In the genomic region with DNA sequence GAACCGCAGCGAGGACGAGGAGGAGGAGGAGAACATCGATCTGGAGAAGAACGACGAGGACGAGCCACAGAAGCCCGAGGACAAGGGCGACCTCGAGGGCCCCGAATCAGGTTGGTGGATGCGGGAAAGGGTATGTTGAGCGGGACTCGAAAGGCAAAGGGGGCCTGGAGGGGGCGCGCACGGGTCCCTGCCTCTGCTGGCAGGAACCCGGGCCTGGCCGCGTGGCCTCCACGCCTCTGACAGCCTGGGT, we compare ENCODE assay signal across 9 mouse cellular contexts. TPM values are rescaled to one million over a fixed set of nuclear protein-coding genes. Genes with fewer than 3 reads are reported as not detected.
DNase-seq lines count a peak whose midpoint lies in the region; ATAC-seq and TF ChIP-seq lines count a peak whose summit lies in the region.
"Had no signal": no experiment of that assay in that cellular context is flagged by ENCODE, and none has a peak within 500 bp of the region (broad histone marks: within the 10 kb centered on the region; RNA-seq: fewer than 3 reads in every experiment).

No protein-coding gene starts in this region.

- ATAC-seq in midbrain, embryonic 16.5 days = no peak

- TF ChIP-seq POLR2A in cerebellum, adult 2 months (IDR thresholded peaks at IDR 0.05; ENCODE audit: borderline replicate concordance, insufficient read depth, low read length) = no peak

- TF ChIP-seq CTCF in cerebellum, adult 2 months (IDR thresholded peaks at IDR 0.05; ENCODE audit: borderline replicate concordance, insufficient read depth, low read depth, low read length) = no peak
- TF ChIP-seq CTCF in layer of hippocampus, adult 2 months (conservative IDR thresholded peaks at IDR 0.05) = no peak

- no peaks in the 10 kb centered on the region for H3K36me3 ChIP-seq in midbrain, embryonic 16.5 days (ENCODE audit: control insufficient read depth, insufficient read depth, low read length)

- no peak overlapping the region for H3K4me3 ChIP-seq in cerebellum, adult 2 months (replicated peaks; ENCODE audit: insufficient read depth, low read depth, low read length)
- peak overlapping the region; percentile 60 for H3K4me3 ChIP-seq in midbrain, embryonic 16.5 days (ENCODE audit: low read depth, low read length)
- H3K4me3 ChIP-seq in layer of hippocampus, adult 2 months = no peak overlapping the region

- peaks cover 11% of the 10 kb centered on the region; the same call in 1 of the 2 replicates for H3K27me3 ChIP-seq in cerebellum, adult 2 months (ENCODE audit: control insufficient read depth, insufficient read depth, low read length)
- H3K27me3 ChIP-seq in midbrain, embryonic 16.5 days (ENCODE audit: control insufficient read depth, insufficient read depth, low read depth, low read length) = peaks cover 4% of the 10 kb centered on the region

- H3K9ac ChIP-seq in midbrain, embryonic 16.5 days (ENCODE audit: low read depth, low read length) = peak overlapping the region; percentile 81

- no peak overlapping the region for H3K27ac ChIP-seq in cerebellum, adult 2 months (ENCODE audit: insufficient read depth, low read length)
- H3K27ac ChIP-seq in midbrain, embryonic 16.5 days (ENCODE audit: low read length) = peak overlapping the region; percentile 93
- H3K27ac ChIP-seq in layer of hippocampus, adult 2 months = no peak overlapping the region

- peak; percentile 27 to 49 for DNase-seq in cerebellum, adult 2 months
- DNase-seq in cerebellum, adult 11 months = no peak
- DNase-seq in urinary bladder, postnatal 25 days (ENCODE audit: low spot score) = peak; percentile 15
- DNase-seq in urinary bladder, postnatal 4 days (ENCODE audit: low spot score in 2 of 2) = no peak
- peak; percentile 59 to 72 for DNase-seq in kidney, postnatal 4 days
- DNase-seq in layer of hippocampus, adult 2 months (ENCODE audit: low spot score in 2 of 2) = no peak
- no peak for DNase-seq in ovary, postnatal 10 days (ENCODE audit: low spot score)

- H3K4me2 ChIP-seq in midbrain, embryonic 16.5 days (ENCODE audit: low read length) = peak overlapping the region; percentile 68

- H3K9me3 ChIP-seq in midbrain, embryonic 16.5 days (replicated peaks; ENCODE audit: control insufficient read depth, low read length, poor library complexity, severe bottlenecking) = no peaks in the 10 kb centered on the region

- WGBS in cerebellum, adult 2 months = 4% methylated on average over 21 of the region's 21 CpGs
- WGBS in midbrain, embryonic 16.5 days = 1% methylated on average over 21 of the region's 21 CpGs

- H3K4me1 ChIP-seq in cerebellum, adult 2 months (ENCODE audit: control insufficient read depth, insufficient read depth, low read length) = peaks cover 6% of the 10 kb centered on the region; the same call in 1 of the 2 replicates
- H3K4me1 ChIP-seq in midbrain, embryonic 16.5 days (ENCODE audit: control insufficient read depth, insufficient read depth, low read length) = peaks cover 8% of the 10 kb centered on the region; the same call in 1 of the 2 replicates

RNA-seq across cellular contexts. Expression of a gene that starts 2.3 kb away (rescaled TPM):
- 4.5 and 4.7 TPM in 2 replicates for polyA plus RNA-seq in cerebellum, adult 2 months (2012; rRNA removed)
- 16.5 and 16.8 TPM in 2 replicates for polyA plus RNA-seq in midbrain, embryonic 16.5 days (2015; fragmentation: Nextera tagmentation; extraction: Ambion mirVana)
- under 1 TPM in 1 of 2 experiments, not detected in 1; 0.18 TPM for total RNA-seq in layer of hippocampus, adult 2 months (2021)
- total RNA-seq: common myeloid progenitor, adult 5-6 weeks had no signal

Comparison
In these comparisons a context has a peak if more than half of its experiments do, and no peak if none do; other contexts are left out.
1. DNase-seq: peak in cerebellum, adult 2 months (2 of 2), urinary bladder, postnatal 25 days (single experiment) and kidney, postnatal 4 days (2 of 2); none in cerebellum, adult 11 months (single experiment), urinary bladder, postnatal 4 days (0 of 2), layer of hippocampus, adult 2 months (0 of 2) and ovary, postnatal 10 days (single experiment).